Mouse (Mus musculus): ENCODE data around the gene Cfdp1.

Gene Cfdp1

DNA sequence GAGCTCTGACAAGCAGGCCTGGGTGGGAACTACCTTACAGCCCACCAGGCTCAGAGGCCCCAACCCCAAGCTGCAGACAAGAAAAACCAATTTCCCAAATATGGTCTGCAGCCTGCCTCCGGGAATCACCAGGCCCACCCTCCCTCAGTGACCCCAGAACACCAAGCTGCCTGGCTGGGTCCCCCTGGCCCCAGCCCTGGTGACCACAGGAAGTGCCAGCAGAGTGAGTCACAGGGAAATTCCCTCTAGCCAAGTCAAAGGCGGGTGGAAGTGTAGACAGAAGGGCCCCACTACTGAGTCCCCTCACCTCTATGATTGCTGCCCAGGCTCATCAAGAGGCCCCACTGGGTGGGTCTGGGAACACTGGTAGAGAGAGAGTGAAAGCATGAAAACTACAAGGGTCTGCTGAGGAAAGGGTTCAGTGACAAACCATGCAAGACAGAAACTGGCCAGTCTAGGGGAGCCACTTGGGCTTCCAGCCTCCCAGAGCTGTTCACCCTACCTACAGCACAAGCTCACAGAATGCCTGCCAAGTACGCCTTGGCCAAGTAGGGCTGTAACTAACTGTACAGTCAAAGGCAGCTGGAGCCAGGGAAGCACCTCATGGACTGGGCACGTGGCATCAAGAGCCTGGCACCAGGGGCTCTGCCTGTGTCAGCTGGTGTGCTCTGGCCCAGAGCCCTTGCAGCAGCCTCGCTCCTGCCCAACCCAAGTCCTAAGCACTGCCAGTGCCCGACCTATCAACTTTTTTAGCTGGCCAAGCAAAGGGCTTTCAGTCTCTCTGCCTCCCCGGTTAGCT lies 127.8 kb downstream of the Cfdp1 start:
- DNase-seq (ENCODE audit: extremely low read depth, insufficient read length, low spot score) = peak; percentile 88

DNA sequence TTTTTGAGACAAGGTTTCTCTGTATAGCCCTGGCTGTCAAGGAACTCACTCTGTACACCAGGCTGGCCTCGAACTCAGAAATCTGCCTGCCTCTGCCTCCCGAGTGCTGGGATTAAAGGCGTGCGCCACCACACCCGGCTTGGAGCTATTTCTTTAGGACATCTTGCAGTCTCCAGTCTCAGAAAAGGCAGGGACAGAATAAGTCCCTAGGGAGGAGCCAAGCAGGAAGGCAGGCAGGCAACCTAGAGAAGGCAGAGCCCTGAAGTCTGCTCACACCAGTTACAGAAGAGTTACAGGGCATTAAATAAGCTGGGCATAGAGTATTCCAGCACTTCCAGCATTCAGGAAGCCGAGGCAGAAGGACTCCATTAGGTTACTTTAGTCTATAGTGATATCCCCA lies 128.8 kb downstream of the Cfdp1 start:
- no peak for DNase-seq (ENCODE audit: extremely low read depth, insufficient read length, low spot score)

DNA sequence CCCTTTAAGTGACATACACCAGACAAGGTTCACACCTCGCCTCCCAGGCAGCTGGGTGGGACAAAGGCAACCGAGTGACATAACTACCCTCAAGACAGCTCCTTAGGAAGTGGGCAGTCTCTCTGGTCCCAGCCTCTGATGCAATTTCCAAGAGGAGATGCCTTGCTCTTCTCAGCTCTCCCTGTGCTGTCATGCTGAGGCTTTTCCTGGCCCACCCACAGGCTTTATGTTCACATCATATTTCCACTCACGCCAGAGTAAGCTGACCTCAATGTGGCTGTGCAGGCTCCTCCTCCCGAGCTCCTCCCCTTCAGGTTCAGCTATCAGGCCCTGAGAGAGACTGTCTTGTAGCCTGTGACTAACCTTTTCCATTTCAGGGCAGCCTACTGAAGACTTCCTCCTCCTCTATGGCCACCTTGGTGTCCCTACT lies 134.0 kb downstream of the Cfdp1 start:
- peak; percentile 51 for DNase-seq (ENCODE audit: extremely low read depth, insufficient read length, low spot score)

DNA sequence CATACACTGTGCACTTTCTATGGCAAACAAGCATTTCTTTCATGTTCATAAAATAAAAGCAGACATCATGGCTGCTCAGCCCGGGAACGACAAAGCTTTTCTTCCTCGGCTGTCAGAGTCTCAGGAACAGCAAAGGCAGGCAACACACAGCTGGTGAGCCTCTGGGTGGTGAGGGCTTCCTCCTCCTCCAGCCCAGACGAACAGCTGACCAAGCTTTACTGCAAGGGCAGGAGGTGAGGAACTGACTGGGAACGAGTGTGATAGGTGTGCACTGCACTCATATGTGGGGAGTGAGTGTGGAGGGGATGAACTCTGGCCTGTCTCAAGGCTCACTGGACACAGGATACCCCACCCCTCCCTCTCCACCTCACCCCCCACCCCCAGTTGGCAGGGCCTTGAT lies 135.2 kb downstream of the Cfdp1 start:
- no peak for DNase-seq (ENCODE audit: extremely low read depth, insufficient read length, low spot score)
